Mouse (Mus musculus): ENCODE measurements around the gene Inhbe.
A peak's percentile ranks its signal among the peaks of the same experiment; 100 is the strongest.
"Not testable (repeated sequence)": the region's sequence is repeated elsewhere in the genome, so short reads cannot be mapped to it uniquely, and the experiment has no call there.

Gene Inhbe

DNA sequence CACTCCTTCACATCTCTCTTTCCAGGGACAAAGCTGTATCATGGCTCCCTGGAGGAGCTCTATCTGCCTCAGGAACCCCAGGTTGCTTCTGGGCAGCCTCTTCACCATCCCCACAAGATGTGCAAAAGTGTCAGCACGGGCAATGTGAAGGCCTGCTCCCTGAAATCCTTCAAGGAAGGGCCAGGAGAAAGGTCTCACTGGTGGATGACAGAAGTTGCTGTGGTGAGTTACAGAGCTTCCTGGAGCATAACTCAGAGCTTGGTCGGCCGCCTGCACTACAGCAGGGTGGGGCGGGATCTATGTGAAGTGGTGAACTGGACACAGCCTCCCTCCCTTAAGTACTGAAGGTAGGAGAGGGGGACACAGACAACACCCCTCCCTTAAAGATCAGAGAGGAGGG, 31.5 kb downstream of the Inhbe start:
- no peak for DNase-seq (ENCODE audit: low spot score)

GRCm38 (mm10) chr10:127322178-127322577, 32.0 kb downstream of the Inhbe start:
- no peak for DNase-seq (ENCODE audit: low spot score)

GRCm38 (mm10) chr10:127321621-127322020, 32.6 kb downstream of the Inhbe start, which contains the start of gene Arhgap9:
Gene Arhgap9 (plus strand): TSS chr10:127321964.
- no peak for DNase-seq (ENCODE audit: low spot score)

DNA sequence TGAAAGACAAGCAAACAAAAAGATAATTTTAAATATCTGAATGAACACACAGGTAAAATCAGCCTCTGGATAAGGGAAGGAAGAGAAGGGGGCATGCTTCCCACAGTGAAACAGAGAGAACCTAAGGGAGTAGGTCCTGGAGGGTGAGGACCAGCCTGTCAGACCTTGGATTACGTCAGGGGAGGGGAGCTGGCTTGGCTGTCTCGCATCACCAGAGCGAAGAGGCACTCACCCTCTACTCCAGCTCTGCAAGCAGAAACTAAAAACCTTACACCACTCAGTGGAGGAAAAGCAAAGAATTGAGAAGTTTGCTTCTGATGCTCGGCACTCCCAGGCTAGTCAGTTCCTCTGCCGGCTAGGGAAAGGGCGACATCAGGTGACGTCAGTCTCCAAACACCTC, 34.2 kb downstream of the Inhbe start:
- DNase-seq (ENCODE audit: low spot score), result no peak

DNA sequence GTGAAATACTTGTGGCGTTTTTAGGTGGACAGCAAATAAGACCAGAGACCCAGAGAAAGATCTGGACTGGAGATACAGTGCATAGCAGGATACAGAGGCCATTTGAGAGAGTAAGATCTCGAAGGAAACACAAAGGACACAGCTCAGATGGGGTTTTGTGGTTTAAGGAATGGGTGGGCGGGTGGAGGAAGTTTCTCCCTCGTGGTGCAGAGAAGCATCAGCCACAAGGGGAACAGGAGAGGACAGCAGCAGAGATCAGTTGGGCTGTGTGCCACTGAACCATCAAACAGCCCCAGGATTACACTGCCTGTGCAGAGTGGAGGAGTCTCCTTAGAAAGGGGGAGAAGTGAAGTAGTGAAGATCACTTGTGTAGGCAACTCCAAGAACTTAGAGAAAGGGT, 36.2 kb downstream of the Inhbe start:
- DNase-seq (ENCODE audit: low spot score), result no peak

DNA sequence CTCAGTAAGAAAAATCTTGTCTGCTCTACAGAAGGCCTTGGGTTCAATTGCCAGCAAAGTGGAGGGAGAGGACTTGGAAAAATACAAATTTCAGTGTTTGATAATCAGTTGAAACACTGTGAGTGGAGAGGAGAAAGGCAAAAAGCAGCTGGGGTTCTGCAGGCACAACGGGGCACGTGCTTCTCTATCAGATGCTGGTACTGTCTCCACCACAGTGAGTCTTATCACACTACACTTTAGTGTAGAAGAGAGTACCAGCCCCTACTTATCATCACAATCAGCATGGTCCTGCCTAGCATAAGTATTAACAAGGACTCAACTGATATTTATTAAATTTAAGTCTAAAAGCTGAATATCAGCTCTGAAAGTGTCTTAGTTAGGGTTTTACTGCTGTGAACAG, 36.9 kb downstream of the Inhbe start:
- no peak for DNase-seq (ENCODE audit: low spot score)

GRCm38 (mm10) chr10:127314950-127315349, 39.3 kb downstream of the Inhbe start:
- DNase-seq (ENCODE audit: low spot score), result not testable (repeated sequence)

- not testable (repeated sequence) for DNase-seq (ENCODE audit: low spot score)
These were observed 40.7 kb downstream of the Inhbe start for GRCm38 (mm10) chr10:127313516-127313915.

DNA sequence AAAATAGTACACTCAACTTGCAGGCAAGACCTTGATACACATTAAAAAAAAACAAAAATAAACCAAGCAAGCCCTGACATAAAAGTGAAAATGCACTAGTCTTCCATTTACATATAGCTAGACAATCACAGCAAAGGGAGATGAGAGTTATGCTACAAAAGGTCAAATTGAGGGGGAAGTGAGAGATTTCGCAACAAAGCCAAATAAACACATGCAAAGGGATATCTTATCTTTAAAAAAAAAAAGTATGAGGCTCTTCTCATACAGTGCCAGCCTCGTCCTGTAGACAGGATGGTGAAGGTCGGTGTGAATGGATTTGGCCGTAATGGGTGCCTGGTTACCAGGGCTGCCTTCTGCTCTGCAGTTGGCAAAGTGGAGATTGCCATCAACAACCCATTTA, 41.4 kb downstream of the Inhbe start:
- DNase-seq (ENCODE audit: low spot score), result no peak

DNA sequence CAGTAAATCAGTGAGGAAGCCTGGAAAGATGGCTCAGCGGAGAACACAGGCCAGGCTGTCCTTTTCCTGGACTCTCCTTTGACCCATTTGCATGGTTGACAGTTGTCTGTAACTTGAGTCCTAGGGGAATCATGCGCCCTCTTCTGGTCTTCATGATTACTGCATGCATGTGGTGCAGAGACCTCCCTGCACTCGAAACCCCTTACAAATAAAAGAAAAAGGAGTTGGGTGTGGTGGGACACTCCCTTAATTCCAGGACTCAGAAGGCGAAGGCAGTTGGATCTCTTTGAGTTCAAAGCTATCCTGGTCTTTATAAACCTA, 41.9 kb downstream of the Inhbe start:
- peak; percentile 79 for DNase-seq (ENCODE audit: low spot score)

GRCm38 (mm10) chr10:127311476-127312355, 42.5 kb downstream of the Inhbe start, which contains the start of gene Mars:
Gene Mars (minus strand): TSS chr10:127311786.
- DNase-seq (ENCODE audit: low spot score), result peak; percentile 93

DNA sequence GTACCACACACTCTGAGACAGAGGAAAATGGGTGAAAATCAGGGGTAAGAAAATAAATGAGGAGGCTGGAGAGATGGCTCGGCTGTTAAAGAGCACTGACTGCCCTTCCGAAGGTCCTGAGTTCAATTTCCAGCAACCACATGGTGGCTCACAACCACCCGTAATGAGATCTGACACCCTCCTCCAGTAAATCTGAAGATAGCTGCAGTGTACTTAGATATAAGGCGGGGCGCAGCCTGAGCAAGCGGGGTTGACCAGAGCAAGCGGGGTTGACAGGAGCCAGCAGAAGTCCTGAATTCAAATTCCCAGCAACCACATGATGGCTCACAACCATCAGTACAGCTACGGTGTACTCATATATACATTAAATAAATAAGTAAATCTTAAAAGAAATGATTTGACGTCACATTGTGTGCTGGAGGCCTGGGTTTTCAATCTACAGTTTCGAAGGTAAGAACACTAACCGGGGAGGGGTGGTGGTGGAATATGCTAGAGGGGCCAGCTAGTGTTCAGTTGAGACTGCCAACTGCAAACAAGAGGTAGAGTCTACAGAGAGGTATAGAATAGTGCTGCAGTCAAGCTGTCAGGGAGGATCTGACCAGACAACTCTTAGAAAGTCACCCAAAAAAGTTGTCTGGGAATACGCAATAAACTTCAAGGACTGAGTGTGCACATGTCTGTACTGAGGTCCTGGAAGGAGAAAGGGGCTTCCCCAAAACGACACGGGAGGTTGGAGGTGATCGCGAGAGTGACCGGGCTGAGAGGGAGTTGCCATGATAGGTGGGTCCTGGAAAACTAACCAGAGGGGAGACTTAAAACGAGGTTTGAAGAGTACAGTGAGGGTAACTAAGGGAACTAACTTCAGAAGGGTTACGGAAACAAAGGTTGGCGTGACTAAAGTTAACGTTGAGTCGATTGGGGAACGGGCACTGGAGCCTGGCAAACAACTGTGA, 43.4 kb downstream of the Inhbe start:
- DNase-seq (ENCODE audit: low spot score), result no peak

GRCm38 (mm10) chr10:127309167-127309566, 45.0 kb downstream of the Inhbe start:
- not testable (repeated sequence) for DNase-seq (ENCODE audit: low spot score)

DNA sequence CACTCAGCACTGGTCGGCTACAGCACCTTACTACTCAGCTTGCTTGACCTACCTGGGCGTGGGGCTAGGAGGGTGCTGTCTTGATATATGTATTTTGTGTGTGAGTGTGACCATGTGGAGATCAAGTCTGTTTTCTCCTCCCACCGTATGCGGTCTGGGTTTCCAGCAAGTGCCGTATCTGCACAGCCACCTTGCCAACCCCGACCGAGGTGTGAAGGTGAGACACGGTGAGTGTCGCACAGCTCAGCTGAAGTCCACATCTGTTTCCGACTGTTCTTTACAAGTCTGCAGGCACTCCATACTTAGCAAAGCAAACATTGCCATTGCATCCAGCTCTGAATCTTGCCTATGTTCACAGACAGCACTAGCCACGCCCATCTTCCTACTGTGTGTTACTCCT, 51.1 kb downstream of the Inhbe start:
- no peak for DNase-seq (ENCODE audit: low spot score)

- no peak for DNase-seq (ENCODE audit: low spot score)
These were observed 53.9 kb downstream of the Inhbe start for GRCm38 (mm10) chr10:127300361-127300760.
